10 mouse cellular contexts compared by ENCODE assay signal in genomic region chr8:94998431-94998830, GRCm38 (mm10). TPM values are rescaled to one million over a fixed set of nuclear protein-coding genes. Genes with fewer than 3 reads are reported as not detected.
DNase-seq lines count a peak whose midpoint lies in the region; ATAC-seq and TF ChIP-seq lines count a peak whose summit lies in the region.
"Had no signal": no experiment of that assay in that cellular context is flagged by ENCODE, and none has a peak within 500 bp of the region (broad histone marks: within the 10 kb centered on the region; RNA-seq: fewer than 3 reads in every experiment).

No protein-coding gene starts in this region.

- peak overlapping the region; percentile 79 for H3K4me2 ChIP-seq in forebrain, embryonic 14.5 days (ENCODE audit: low read length)
- peak overlapping the region; percentile 68 for H3K4me2 ChIP-seq in hindbrain, postnatal 0 days (ENCODE audit: low read depth, low read length)
- H3K4me2 ChIP-seq in neural tube, embryonic 14.5 days (ENCODE audit: low read depth, low read length) = peak overlapping the region; percentile 81
- H3K4me2 ChIP-seq in intestine, embryonic 15.5 days (replicated peaks) = no peak overlapping the region

- H3K4me3 ChIP-seq in liver, adult 2 months (ENCODE audit: insufficient read depth, low read depth, low read length) = no peak overlapping the region
- peak overlapping the region; percentile 63 for H3K4me3 ChIP-seq in forebrain, embryonic 14.5 days (ENCODE audit: low read depth, low read length)
- peak overlapping the region; percentile 39 for H3K4me3 ChIP-seq in hindbrain, postnatal 0 days (ENCODE audit: low read length)
- H3K4me3 ChIP-seq in neural tube, embryonic 14.5 days (ENCODE audit: low read depth, low read length) = peak overlapping the region; percentile 39
- H3K4me3 ChIP-seq in intestine, embryonic 15.5 days (replicated peaks) = no peak overlapping the region
- H3K4me3 ChIP-seq: embryonic facial prominence, embryonic 12.5 days had no signal

- TF ChIP-seq CTCF in liver, adult 2 months (IDR thresholded peaks at IDR 0.05; ENCODE audit: low read depth, low read length) = no peak
- no peak for TF ChIP-seq CTCF in hindbrain, postnatal 0 days (IDR thresholded peaks at IDR 0.05; ENCODE audit: low read depth)

- DNase-seq in liver, adult 2 months (ENCODE audit: extremely low read depth, low read depth, low spot score) = no peak
- DNase-seq in liver = no peak
- DNase-seq in forebrain, embryonic 14.5 days (ENCODE audit: low spot score) = no peak
- DNase-seq in hindbrain, postnatal 0 days (ENCODE audit: low spot score) = no peak
- no peak for DNase-seq in B cell, adult 2 months

- TF ChIP-seq POLR2A in liver, adult 2 months (IDR thresholded peaks at IDR 0.05; ENCODE audit: extremely low read depth, insufficient read depth, low read length) = no peak

- no peaks in the 10 kb centered on the region for H3K79me2 ChIP-seq in liver, adult 2 months (ENCODE audit: control insufficient read depth, insufficient read depth, low read length)

- peaks cover 8% of the 10 kb centered on the region for H3K4me1 ChIP-seq in liver, adult 2 months (ENCODE audit: control insufficient read depth, insufficient read depth, low read length)
- peaks cover 52% of the 10 kb centered on the region for H3K4me1 ChIP-seq in forebrain, embryonic 14.5 days (ENCODE audit: control insufficient read depth, insufficient read depth, low read length)
- peaks cover 69% of the 10 kb centered on the region for H3K4me1 ChIP-seq in hindbrain, postnatal 0 days (ENCODE audit: insufficient read depth, low read length)
- H3K4me1 ChIP-seq in neural tube, embryonic 14.5 days (ENCODE audit: control insufficient read depth, insufficient read depth, low read length) = peaks cover 66% of the 10 kb centered on the region
- peaks cover 51% of the 10 kb centered on the region for H3K4me1 ChIP-seq in intestine, embryonic 15.5 days (replicated peaks)

- ATAC-seq in forebrain, embryonic 14.5 days = no peak
- no peak for ATAC-seq in hindbrain, postnatal 0 days
- no peak for ATAC-seq in neural tube, embryonic 14.5 days (ENCODE audit: low read depth)
- no peak for ATAC-seq in intestine, embryonic 15.5 days
- no peak for ATAC-seq in megakaryocyte progenitor cell, adult 5-6 weeks (replicated peaks; ENCODE audit: poor library complexity)
- ATAC-seq: Patski had no signal

- H3K27ac ChIP-seq in liver, adult 2 months (replicated peaks; ENCODE audit: insufficient read depth, low read depth, low read length) = 0 out of 2 replicates have a peak overlapping the region, but pooled peaks have one; percentile 10
- peak overlapping the region; percentile 97 for H3K27ac ChIP-seq in forebrain, embryonic 14.5 days (ENCODE audit: low read depth, low read length)
- H3K27ac ChIP-seq in hindbrain, postnatal 0 days = peak overlapping the region; percentile 95
- H3K27ac ChIP-seq in neural tube, embryonic 14.5 days (ENCODE audit: low read depth, low read length) = peak overlapping the region; percentile 92
- H3K27ac ChIP-seq in intestine, embryonic 15.5 days = no peak overlapping the region; the same call in 1 of the 2 replicates

- no peaks in the 10 kb centered on the region for H3K9me3 ChIP-seq in forebrain, embryonic 14.5 days (replicated peaks; ENCODE audit: control insufficient read depth, low read length)
- no peaks in the 10 kb centered on the region for H3K9me3 ChIP-seq in hindbrain, postnatal 0 days (ENCODE audit: low read length)
- H3K9me3 ChIP-seq in neural tube, embryonic 14.5 days (ENCODE audit: control insufficient read depth, low read length) = no peaks in the 10 kb centered on the region
- no peaks in the 10 kb centered on the region for H3K9me3 ChIP-seq in intestine, embryonic 15.5 days
- H3K9me3 ChIP-seq: embryonic facial prominence, embryonic 12.5 days had no signal

- H3K27me3 ChIP-seq in liver, adult 2 months (ENCODE audit: control insufficient read depth, insufficient read depth, low read length) = no peaks in the 10 kb centered on the region
- no peaks in the 10 kb centered on the region for H3K27me3 ChIP-seq in forebrain, embryonic 14.5 days (replicated peaks; ENCODE audit: control insufficient read depth, insufficient read depth, low read length)
- no peaks in the 10 kb centered on the region for H3K27me3 ChIP-seq in hindbrain, postnatal 0 days (ENCODE audit: insufficient read depth, low read length)
- no peaks in the 10 kb centered on the region for H3K27me3 ChIP-seq in neural tube, embryonic 14.5 days (ENCODE audit: control insufficient read depth, insufficient read depth, low read length)
- H3K27me3 ChIP-seq in intestine, embryonic 15.5 days (replicated peaks) = no peaks in the 10 kb centered on the region
- H3K27me3 ChIP-seq: embryonic facial prominence, embryonic 12.5 days; Patski had no signal

- 68% methylated on average over 2 of the region's 2 CpGs for WGBS in liver, adult 2 months
- WGBS in forebrain, embryonic 14.5 days = 37% methylated on average over 2 of the region's 2 CpGs
- WGBS in hindbrain, postnatal 0 days = 20% methylated on average over 2 of the region's 2 CpGs
- WGBS in neural tube, embryonic 14.5 days = 21% methylated on average over 2 of the region's 2 CpGs
- WGBS in intestine, embryonic 15.5 days = 41% methylated on average over 2 of the region's 2 CpGs

- no peaks in the 10 kb centered on the region for H3K36me3 ChIP-seq in liver, adult 2 months (ENCODE audit: control insufficient read depth, insufficient read depth, low read length)
- peaks cover 33% of the 10 kb centered on the region for H3K36me3 ChIP-seq in forebrain, embryonic 14.5 days (ENCODE audit: control insufficient read depth, insufficient read depth, low read length)
- peaks cover 4% of the 10 kb centered on the region for H3K36me3 ChIP-seq in hindbrain, postnatal 0 days (ENCODE audit: insufficient read depth, low read length)
- H3K36me3 ChIP-seq in neural tube, embryonic 14.5 days (ENCODE audit: control insufficient read depth, insufficient read depth, low read length) = peaks cover 5% of the 10 kb centered on the region
- no peaks in the 10 kb centered on the region for H3K36me3 ChIP-seq in intestine, embryonic 15.5 days
- H3K36me3 ChIP-seq: embryonic facial prominence, embryonic 12.5 days had no signal

- H3K9ac ChIP-seq in liver, adult 2 months (ENCODE audit: low read depth, low read length) = no peak overlapping the region
- peak overlapping the region; percentile 98 for H3K9ac ChIP-seq in forebrain, embryonic 14.5 days (ENCODE audit: low read length)
- H3K9ac ChIP-seq in hindbrain, postnatal 0 days (replicated peaks; ENCODE audit: low read length) = peak overlapping the region; percentile 62
- H3K9ac ChIP-seq in neural tube, embryonic 14.5 days (replicated peaks; ENCODE audit: low read depth, low read length) = peak overlapping the region; percentile 82
- H3K9ac ChIP-seq in intestine, embryonic 15.5 days = no peak overlapping the region
- H3K9ac ChIP-seq: embryonic facial prominence, embryonic 12.5 days had no signal

RNA-seq across cellular contexts. Expression of gene Adgrg3, which starts 19.1 kb away (rescaled TPM):
- total RNA-seq in liver, adult 2 months (2014; rRNA removed) = 3.0 and 5.0 TPM in 2 replicates
- polyA plus RNA-seq in liver, adult 2 months (2012; rRNA removed) = 4.4 and 8.5 TPM in 2 replicates
- polyA plus RNA-seq in forebrain, embryonic 14.5 days (2014; fragmentation: Nextera tagmentation; extraction: Ambion mirVana) = 1.2 TPM in 2 replicates
- total RNA-seq in hindbrain, postnatal 0 days (2014; rRNA removed) = 1.3 TPM in 2 replicates
- polyA plus RNA-seq in hindbrain, postnatal 0 days (2015; fragmentation: Nextera tagmentation; extraction: Ambion mirVana) = 0.52 and 0.54 TPM in 2 replicates
- polyA plus RNA-seq in neural tube, embryonic 14.5 days (2014; fragmentation: Nextera tagmentation; extraction: Ambion mirVana) = 1.1 and 2.0 TPM in 2 replicates
- polyA plus RNA-seq in intestine, embryonic 15.5 days (2015; fragmentation: Nextera tagmentation; extraction: Ambion mirVana) = 3.4 and 3.5 TPM in 2 replicates
- total RNA-seq in megakaryocyte progenitor cell, adult 5-6 weeks (2015) = 106 and 111 TPM in 2 replicates
- total RNA-seq in megakaryocyte progenitor cell, adult 5-6 weeks (2017) = 178 and 215 TPM in 2 replicates

RNA-seq across cellular contexts. Expression of gene Adgrg1, which starts 23.9 kb away (rescaled TPM):
- total RNA-seq in liver, adult 2 months (2014; rRNA removed) = 0.55 and 2.3 TPM in 2 replicates
- polyA plus RNA-seq in liver, adult 2 months (2012; rRNA removed) = 3.0 and 4.2 TPM in 2 replicates
- 145 and 157 TPM in 2 replicates for polyA plus RNA-seq in forebrain, embryonic 14.5 days (2014; fragmentation: Nextera tagmentation; extraction: Ambion mirVana)
- total RNA-seq in hindbrain, postnatal 0 days (2014; rRNA removed) = 236 and 284 TPM in 2 replicates
- polyA plus RNA-seq in hindbrain, postnatal 0 days (2015; fragmentation: Nextera tagmentation; extraction: Ambion mirVana) = 105 TPM in 2 replicates
- polyA plus RNA-seq in neural tube, embryonic 14.5 days (2014; fragmentation: Nextera tagmentation; extraction: Ambion mirVana) = 93.5 and 116 TPM in 2 replicates
- 22.4 and 23.8 TPM in 2 replicates for polyA plus RNA-seq in intestine, embryonic 15.5 days (2015; fragmentation: Nextera tagmentation; extraction: Ambion mirVana)
- 88.4 and 140 TPM in 2 replicates for total RNA-seq in megakaryocyte progenitor cell, adult 5-6 weeks (2015)
- total RNA-seq in megakaryocyte progenitor cell, adult 5-6 weeks (2017) = 48.8 and 85.6 TPM in 2 replicates

RNA-seq across cellular contexts. Expression of gene Drc7, which starts 56.5 kb away (rescaled TPM):
- not detected in 2 replicates for total RNA-seq in liver, adult 2 months (2014; rRNA removed)
- not detected in 2 replicates for polyA plus RNA-seq in liver, adult 2 months (2012; rRNA removed)
- polyA plus RNA-seq in forebrain, embryonic 14.5 days (2014; fragmentation: Nextera tagmentation; extraction: Ambion mirVana) = 0.71 and 1.2 TPM in 2 replicates
- total RNA-seq in hindbrain, postnatal 0 days (2014; rRNA removed) = 2.9 and 3.6 TPM in 2 replicates
- 3.0 and 3.3 TPM in 2 replicates for polyA plus RNA-seq in hindbrain, postnatal 0 days (2015; fragmentation: Nextera tagmentation; extraction: Ambion mirVana)
- 0.61 and 0.88 TPM in 2 replicates for polyA plus RNA-seq in neural tube, embryonic 14.5 days (2014; fragmentation: Nextera tagmentation; extraction: Ambion mirVana)
- not detected in 2 replicates for polyA plus RNA-seq in intestine, embryonic 15.5 days (2015; fragmentation: Nextera tagmentation; extraction: Ambion mirVana)
- 1.2 and 1.8 TPM in 2 replicates for total RNA-seq in megakaryocyte progenitor cell, adult 5-6 weeks (2015)
- total RNA-seq in megakaryocyte progenitor cell, adult 5-6 weeks (2017) = 3.8 and 7.1 TPM in 2 replicates

Comparison
In these comparisons a context has a peak if more than half of its experiments do, and no peak if none do; other contexts are left out.
1. H3K4me3 ChIP-seq: peak in forebrain, embryonic 14.5 days (single experiment), hindbrain, postnatal 0 days (single experiment) and neural tube, embryonic 14.5 days (single experiment); none in liver, adult 2 months (single experiment) and intestine, embryonic 15.5 days (single experiment).
2. H3K9ac ChIP-seq: peak in forebrain, embryonic 14.5 days (single experiment), hindbrain, postnatal 0 days (single experiment) and neural tube, embryonic 14.5 days (single experiment); none in liver, adult 2 months (single experiment) and intestine, embryonic 15.5 days (single experiment).